Comparison of ENCODE assay signal across 7 mouse cellular contexts in genomic region chr2:5844873-5845631, GRCm38 (mm10). TPM values are rescaled to one million over a fixed set of nuclear protein-coding genes. Genes with fewer than 3 reads are reported as not detected.
DNase-seq lines count a peak whose midpoint lies in the region; ATAC-seq lines count a peak whose summit lies in the region.

TSS of gene Nudt5 (plus strand) at chr2:5845019.
TSS of gene Cdc123 (minus strand) at chr2:5845164.

- peaks cover 16% of the 10 kb centered on the region for H3K36me3 ChIP-seq in intestine, embryonic 16.5 days (ENCODE audit: control insufficient read depth, insufficient read depth, low read length)
- H3K36me3 ChIP-seq in midbrain, embryonic 11.5 days (ENCODE audit: control insufficient read depth, insufficient read depth, low read length), result peaks cover 7% of the 10 kb centered on the region

- peak within 1 kb of the TSS; percentile 65 for H3K4me2 ChIP-seq in intestine, embryonic 16.5 days (ENCODE audit: low read depth, low read length)
- H3K4me2 ChIP-seq in midbrain, embryonic 11.5 days, result peak within 1 kb of the TSS; percentile 47

- peak; percentile 84 for DNase-seq in adrenal gland, adult 8-10 months
- peak; percentile 91 for DNase-seq in embryo, embryonic 9.5 days (ENCODE audit: extremely low spot score)
- DNase-seq in gastrocnemius, postnatal 4 days (ENCODE audit: low spot score in 2 of 2), result peak; percentile 67 to 86
- DNase-seq in left cerebral cortex, postnatal 36 days (ENCODE audit: low spot score in 2 of 2), result peak; percentile 91 to 93
- peak; percentile 100 for DNase-seq in midbrain, embryonic 11.5 days (ENCODE audit: low spot score, missing footprints)
- DNase-seq in skeletal muscle tissue, adult 2 months (ENCODE audit: low read depth, low spot score), result peak; percentile 79

- peak; percentile 97 for ATAC-seq in intestine, embryonic 16.5 days
- ATAC-seq in midbrain, embryonic 11.5 days (ENCODE audit: low FRiP score), result peak; percentile 96

- intact Hi-C loops in left cerebral cortex, postnatal 36 days (cut with DNase I), result loop anchor here (2.0 kb wide), 1 partner anchor 106 kb away; the partner anchor contains the start of gene Upf2

- WGBS in intestine, embryonic 16.5 days, result under 1% methylated on average over 53 of the region's 53 CpGs
- under 1% methylated on average over 53 of the region's 53 CpGs for WGBS in midbrain, embryonic 11.5 days

- no peaks in the 10 kb centered on the region for H3K27me3 ChIP-seq in intestine, embryonic 16.5 days (replicated peaks; ENCODE audit: control insufficient read depth, insufficient read depth, low read length)
- H3K27me3 ChIP-seq in midbrain, embryonic 11.5 days (ENCODE audit: control insufficient read depth, insufficient read depth, low read length), result no peaks in the 10 kb centered on the region

- H3K27ac ChIP-seq in intestine, embryonic 16.5 days (ENCODE audit: low read length), result peak within 1 kb of the TSS; percentile 87
- H3K27ac ChIP-seq in midbrain, embryonic 11.5 days (ENCODE audit: low read depth, low read length), result peak within 1 kb of the TSS; percentile 79

- H3K9ac ChIP-seq in intestine, embryonic 16.5 days (ENCODE audit: low read depth, low read length), result peak within 1 kb of the TSS; percentile 87
- H3K9ac ChIP-seq in midbrain, embryonic 11.5 days (ENCODE audit: low read length), result peak within 1 kb of the TSS; percentile 90

- peak within 1 kb of the TSS; percentile 67 for H3K4me3 ChIP-seq in intestine, embryonic 16.5 days (ENCODE audit: low read length)
- H3K4me3 ChIP-seq in midbrain, embryonic 11.5 days (ENCODE audit: low read depth, low read length), result peak within 1 kb of the TSS; percentile 57

- H3K4me1 ChIP-seq in intestine, embryonic 16.5 days (ENCODE audit: control insufficient read depth, insufficient read depth, low read length), result peaks cover 10% of the 10 kb centered on the region; the same call in 1 of the 2 replicates
- H3K4me1 ChIP-seq in midbrain, embryonic 11.5 days (ENCODE audit: control insufficient read depth, insufficient read depth, low read length), result peaks cover 11% of the 10 kb centered on the region

- H3K9me3 ChIP-seq in intestine, embryonic 16.5 days (ENCODE audit: control insufficient read depth, low read length), result no peaks in the 10 kb centered on the region
- peaks cover under 1% of the 10 kb centered on the region; the same call in 1 of the 2 replicates for H3K9me3 ChIP-seq in midbrain, embryonic 11.5 days (ENCODE audit: control insufficient read depth, low read length)

RNA-seq across cellular contexts. Expression of gene Nudt5, which starts in this region (rescaled TPM):
- total RNA-seq in adrenal gland, adult 8-10 months (2022), result 10 to 100 TPM; 34.7 to 42.0 (median 38.7) TPM
- 10 to 100 TPM; 17.9 to 18.0 TPM for total RNA-seq in gastrocnemius, postnatal 4 days (2021)
- polyA plus RNA-seq in intestine, embryonic 16.5 days (2015; fragmentation: Nextera tagmentation; extraction: Ambion mirVana), result 59.4 and 66.8 TPM in 2 replicates
- 10 to 100 TPM; 21.5 to 22.2 TPM for total RNA-seq in left cerebral cortex, postnatal 36 days (2021)
- polyA plus RNA-seq in midbrain, embryonic 11.5 days (2014; fragmentation: Nextera tagmentation; extraction: Ambion mirVana), result 89.7 and 95.4 TPM in 2 replicates

RNA-seq across cellular contexts. Expression of gene Cdc123, which starts in this region (rescaled TPM):
- 100 to 1,000 TPM; 138 to 175 (median 140) TPM for total RNA-seq in adrenal gland, adult 8-10 months (2022)
- 100 to 1,000 TPM; 103 to 122 TPM for total RNA-seq in gastrocnemius, postnatal 4 days (2021)
- 208 and 227 TPM in 2 replicates for polyA plus RNA-seq in intestine, embryonic 16.5 days (2015; fragmentation: Nextera tagmentation; extraction: Ambion mirVana)
- 100 to 1,000 TPM; 139 to 167 TPM for total RNA-seq in left cerebral cortex, postnatal 36 days (2021)
- 287 and 341 TPM in 2 replicates for polyA plus RNA-seq in midbrain, embryonic 11.5 days (2014; fragmentation: Nextera tagmentation; extraction: Ambion mirVana)

Comparison
In these comparisons a context has a peak if more than half of its experiments do, and no peak if none do; other contexts are left out.
1. Peak in every context shown above with its lines: DNase-seq, ATAC-seq, H3K4me3 ChIP-seq and H3K27ac ChIP-seq.